Mouse (Mus musculus) liver, embryonic 16.5 days (tissue): Measurements from ENCODE around the gene Ptprh. TPM values are rescaled to one million over a fixed set of nuclear protein-coding genes. Genes with fewer than 3 reads are reported as not detected.

ENCODE experiments used
- ATAC-seq: fragments of 200-750 bp; cut with Nextera tagmentation; 2 replicates; pipeline ENCODE4 v1.8.0; 2017; ENCODE audit warnings: low read depth, mild to moderate bottlenecking, moderate number of reproducible peaks, moderate library complexity
- H3K27ac ChIP-seq: fragments of 300-500 bp; sonication (generic); 2 replicates; pipeline ENCODE4 v1.5.1; 2014; ENCODE audit warnings: mild to moderate bottlenecking, low read length
- H3K27me3 ChIP-seq: fragments of 300-500 bp; sonication (generic); 2 replicates; pipeline ENCODE4 v1.6.1; 2014; ENCODE audit warnings: low read depth, low read length, mixed read lengths; ENCODE audit not compliant: control insufficient read depth, insufficient read depth
- H3K36me3 ChIP-seq: fragments of 300-500 bp; sonication (generic); 2 replicates; pipeline ENCODE4 v1.6.1; 2014; ENCODE audit warnings: mild to moderate bottlenecking; ENCODE audit not compliant: control insufficient read depth, insufficient read depth
- H3K4me1 ChIP-seq: fragments of 300-500 bp; sonication (generic); 2 replicates; pipeline ENCODE4 v1.6.1; 2014; ENCODE audit warnings: low read depth, low read length, mixed read lengths; ENCODE audit not compliant: control insufficient read depth
- H3K4me2 ChIP-seq: fragments of 300-500 bp; sonication (generic); 2 replicates; pipeline ENCODE4 v1.6.1; 2014; ENCODE audit warnings: low read depth, low read length, mixed read lengths
- H3K4me3 ChIP-seq: fragments of 300-500 bp; sonication (generic); 2 replicates; pipeline ENCODE4 v1.5.1; 2014; ENCODE audit warnings: low read depth, mild to moderate bottlenecking, low read length
- H3K9ac ChIP-seq: fragments of 300-500 bp; sonication (generic); 2 replicates; pipeline ENCODE4 v1.6.1; 2014; ENCODE audit warnings: low read depth, low read length
- H3K9me3 ChIP-seq: fragments of 300-500 bp; sonication (generic); replicated peaks from 2 replicates; pipeline ENCODE4 v1.6.1; 2016; ENCODE audit warnings: low read length; ENCODE audit not compliant: control insufficient read depth
- WGBS: fragments of 180-500 bp; shearing (Covaris S2); extraction: QIAGEN DNeasy Blood & Tissue Kit; methylation state at CpG from one replicate; pipeline ENCODE4 v1.1.7; 2014; ENCODE audit not compliant: insufficient replicate concordance; 5-methylcytosine and 5-hydroxymethylcytosine counted together
- polyA plus RNA-seq: library from polyadenylated mRNA; unstranded; fragments of >200 nt; fragmentation: Nextera tagmentation; extraction: Ambion mirVana; gene quantifications from 2 replicates; pipeline ENCODE4 v1.2.1, GENCODE M21; 2015

Ptprh gene
- polyA plus RNA-seq, 1 experiment from 2014 or later, result 0.02 TPM

DNA sequence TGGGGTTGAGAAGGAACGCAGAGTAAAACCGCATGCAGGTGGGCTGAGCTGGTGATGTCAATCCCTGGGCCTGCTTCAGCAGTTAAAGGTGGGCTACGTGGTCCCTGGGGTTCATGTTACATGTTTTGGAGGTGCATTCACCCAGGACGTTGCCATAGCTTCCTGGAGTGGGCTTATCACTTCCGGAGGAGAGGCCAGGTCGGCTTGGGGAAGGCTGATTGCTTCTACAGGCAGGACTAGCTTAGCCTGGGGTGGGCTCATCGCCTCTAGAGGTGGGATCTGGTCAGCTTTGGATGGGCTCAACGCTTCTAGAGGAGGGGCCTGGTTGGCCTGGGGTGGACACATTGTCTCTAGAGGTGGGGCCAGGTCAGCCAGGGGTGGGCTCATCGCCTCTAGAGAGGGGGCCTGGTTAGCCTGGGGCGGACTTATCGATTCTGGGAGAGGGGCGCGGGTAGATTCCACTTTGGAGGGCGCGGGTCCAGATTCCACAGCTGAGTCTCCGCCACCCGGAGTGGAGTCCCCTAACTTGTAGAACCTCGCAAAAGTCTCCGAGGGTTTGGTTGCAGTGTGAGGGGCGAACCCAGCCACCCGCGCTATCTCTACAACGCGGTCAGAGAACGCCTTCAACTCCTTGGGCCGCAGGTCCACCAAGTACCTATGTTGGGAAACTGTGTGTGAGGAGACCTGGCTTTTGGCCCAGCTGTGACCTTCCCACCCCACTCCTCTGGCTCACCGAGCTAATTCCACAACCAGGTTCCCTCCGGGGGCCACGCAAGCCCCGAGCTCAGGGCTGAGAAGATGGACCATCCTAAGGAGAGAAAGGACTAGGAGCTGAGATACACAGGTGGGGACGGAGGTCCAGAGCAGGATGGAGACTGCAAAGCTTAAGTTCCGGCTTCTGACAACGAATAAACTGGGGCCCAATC is 80.4 kb downstream of the Ptprh start:
- Histone ChIP-seq H3K4me1 (no peaks in the 10 kb centered on the region; the same call in none of the 2 replicates), H3K4me3 (no peak overlapping the region), H3K27me3 (peaks cover 10% of the 10 kb centered on the region), H3K36me3 (no peaks in the 10 kb centered on the region), H3K4me2 (no peak overlapping the region), H3K9ac (no peak overlapping the region), H3K27ac (no peak overlapping the region), H3K9me3 (no peaks in the 10 kb centered on the region)
- ATAC-seq, result no peak
- 74% methylated on average over 33 of the region's 33 CpGs for WGBS

DNA sequence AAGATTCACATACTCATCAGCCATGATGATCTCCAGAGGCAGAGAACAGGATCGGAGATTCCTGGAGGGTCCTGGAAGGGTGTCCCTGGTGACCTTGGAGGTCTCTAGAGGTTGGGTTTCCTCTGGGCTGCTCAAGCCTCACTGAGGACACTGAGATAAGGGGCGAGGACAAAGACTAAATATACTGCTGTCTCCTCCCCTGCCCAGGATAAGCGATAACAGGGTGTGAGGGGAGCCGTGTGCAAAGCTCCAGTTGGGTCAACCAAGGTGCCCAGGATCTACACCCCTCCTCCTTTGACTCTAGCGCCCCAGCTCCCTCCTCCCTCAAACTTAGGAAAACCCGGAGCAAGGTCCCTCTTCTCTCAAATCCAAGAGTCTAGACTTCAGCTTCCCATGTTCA is 81.5 kb downstream of the Ptprh start:
- Histone ChIP-seq H3K9me3 (no peaks in the 10 kb centered on the region), H3K9ac (no peak overlapping the region), H3K4me1 (no peaks in the 10 kb centered on the region; the same call in none of the 2 replicates), H3K36me3 (no peaks in the 10 kb centered on the region), H3K27me3 (peaks cover 10% of the 10 kb centered on the region), H3K4me3 (no peak overlapping the region), H3K27ac (no peak overlapping the region), H3K4me2 (no peak overlapping the region)
- 39% methylated on average over 6 of the region's 6 CpGs for WGBS
- no peak for ATAC-seq

DNA sequence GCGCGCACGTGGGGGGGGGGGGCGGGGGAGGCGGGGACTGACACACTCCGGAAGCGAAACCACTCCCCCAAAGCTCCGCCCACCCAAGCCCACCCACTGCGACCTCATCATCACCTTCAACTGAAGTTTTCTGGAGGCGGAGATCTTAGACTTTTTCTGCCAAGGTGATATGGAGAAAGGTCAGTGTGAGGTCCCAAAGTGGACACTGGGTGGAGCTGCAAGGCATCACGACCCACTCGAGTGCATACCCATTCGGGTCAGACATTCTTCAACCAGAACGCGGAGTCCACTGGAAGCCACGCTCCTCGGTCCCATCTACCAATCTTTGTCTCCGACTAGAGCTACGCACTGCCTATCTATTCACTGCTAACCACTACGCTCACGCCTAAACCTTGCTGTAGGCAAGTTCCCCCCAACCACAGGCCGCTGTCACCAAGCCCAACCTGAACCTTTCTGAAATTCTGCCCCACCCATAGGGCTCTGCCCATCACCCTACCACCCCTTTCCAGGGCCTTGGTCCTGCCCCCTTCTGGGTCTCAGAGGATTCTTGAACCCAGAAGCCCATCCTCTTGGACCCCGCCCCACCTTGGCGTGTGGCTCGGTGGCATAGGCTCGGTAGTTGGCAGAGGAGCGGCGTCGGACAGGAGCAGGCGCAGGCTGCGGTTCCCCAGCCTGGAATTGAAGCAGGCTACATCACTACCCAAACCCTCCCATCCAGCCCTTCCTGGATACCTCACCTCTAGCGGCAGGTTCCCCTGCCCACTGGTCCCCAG is 82.4 kb downstream of the Ptprh start:
- H3K4me1 ChIP-seq, result no peaks in the 10 kb centered on the region; the same call in none of the 2 replicates
- H3K36me3 ChIP-seq, result no peaks in the 10 kb centered on the region
- peaks cover 10% of the 10 kb centered on the region for H3K27me3 ChIP-seq
- no peak overlapping the region for H3K4me3 ChIP-seq
- H3K27ac ChIP-seq, result no peak overlapping the region
- no peak for ATAC-seq
- WGBS, result 30% methylated on average over 29 of the region's 32 CpGs
- H3K4me2 ChIP-seq, result peak overlapping the region; percentile 28; the same call in 1 of the 2 replicates
- no peaks in the 10 kb centered on the region for H3K9me3 ChIP-seq
- no peak overlapping the region for H3K9ac ChIP-seq

DNA sequence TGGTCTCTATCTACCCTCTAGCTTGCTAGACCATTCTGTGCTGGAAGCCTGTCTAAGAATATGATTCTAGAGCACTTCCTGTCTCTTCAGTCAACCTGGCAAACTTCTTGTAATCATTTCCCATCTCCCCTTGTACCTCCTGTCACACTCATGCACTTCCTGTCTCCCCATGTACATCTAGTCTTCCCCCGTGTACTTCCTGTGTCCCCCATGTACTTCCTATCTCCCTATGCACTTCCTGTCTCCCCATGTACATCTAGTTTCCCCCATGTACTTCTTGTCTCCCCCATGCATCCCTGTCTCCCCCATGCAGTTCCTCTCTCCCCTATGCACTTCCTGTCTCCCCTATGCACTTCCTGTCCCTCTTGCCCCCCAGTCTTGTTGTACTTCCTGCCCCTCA is 85.4 kb downstream of the Ptprh start:
- H3K9ac ChIP-seq, result no peak overlapping the region
- no peak overlapping the region for H3K4me2 ChIP-seq
- H3K4me3 ChIP-seq, result no peak overlapping the region
- no peaks in the 10 kb centered on the region for H3K36me3 ChIP-seq
- no peak for ATAC-seq
- H3K9me3 ChIP-seq, result no peaks in the 10 kb centered on the region
- 18% methylated on average over 1 of the region's 1 CpGs for WGBS
- H3K4me1 ChIP-seq, result peaks cover under 1% of the 10 kb centered on the region; the same call in 1 of the 2 replicates
- no peak overlapping the region for H3K27ac ChIP-seq
- H3K27me3 ChIP-seq, result peaks cover 10% of the 10 kb centered on the region

DNA sequence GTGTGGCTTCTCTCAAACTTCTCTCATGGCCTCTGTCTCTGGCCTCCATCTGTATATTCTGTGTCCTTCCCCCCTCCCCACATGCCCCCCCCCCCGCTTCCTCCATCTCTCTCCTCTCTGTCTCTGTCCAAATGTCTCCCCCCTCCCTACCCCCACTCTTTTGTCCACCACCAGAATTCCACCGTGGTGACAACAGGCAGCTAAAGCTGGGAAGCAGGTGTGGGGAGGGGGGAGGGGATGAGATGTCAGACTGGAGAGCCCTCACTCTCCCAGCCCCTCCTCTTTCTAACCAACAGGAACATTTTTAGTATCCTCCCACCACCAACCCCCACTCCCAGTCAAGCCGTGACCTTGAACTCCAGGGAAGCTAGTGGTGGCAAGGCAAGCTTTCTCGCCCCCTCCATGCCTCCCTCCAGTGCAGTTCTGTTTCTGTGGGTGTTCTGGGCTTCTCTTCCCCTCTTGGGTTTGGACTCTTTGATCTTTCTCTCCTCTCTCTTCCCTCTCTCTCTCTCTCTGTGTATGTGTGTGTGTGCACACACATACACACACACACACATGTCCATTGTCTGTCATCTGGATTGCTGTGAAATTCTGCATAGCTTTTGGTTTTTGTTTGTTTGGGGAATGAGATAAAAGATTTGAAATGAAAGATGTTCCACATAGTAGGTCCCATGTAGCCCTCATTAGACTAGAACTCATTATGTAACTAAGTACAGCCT is 87.3 kb downstream of the Ptprh start, which contains the start of gene Tnnt1:
Gene Tnnt1 (minus strand): TSS at position 51 of the 719 bp plus-strand sequence.
- peaks cover 10% of the 10 kb centered on the region for H3K27me3 ChIP-seq
- no peaks in the 10 kb centered on the region for H3K9me3 ChIP-seq
- no peak within 1 kb of the TSS for H3K4me3 ChIP-seq
- no peak within 1 kb of the TSS for H3K27ac ChIP-seq
- H3K9ac ChIP-seq, result no peak within 1 kb of the TSS
- WGBS, result 18% methylated on average over 4 of the region's 4 CpGs
- no peak for ATAC-seq
- H3K36me3 ChIP-seq, result no peaks in the 10 kb centered on the region
- H3K4me1 ChIP-seq, result peaks cover 2% of the 10 kb centered on the region; the same call in 1 of the 2 replicates
- no peak within 1 kb of the TSS for H3K4me2 ChIP-seq

DNA sequence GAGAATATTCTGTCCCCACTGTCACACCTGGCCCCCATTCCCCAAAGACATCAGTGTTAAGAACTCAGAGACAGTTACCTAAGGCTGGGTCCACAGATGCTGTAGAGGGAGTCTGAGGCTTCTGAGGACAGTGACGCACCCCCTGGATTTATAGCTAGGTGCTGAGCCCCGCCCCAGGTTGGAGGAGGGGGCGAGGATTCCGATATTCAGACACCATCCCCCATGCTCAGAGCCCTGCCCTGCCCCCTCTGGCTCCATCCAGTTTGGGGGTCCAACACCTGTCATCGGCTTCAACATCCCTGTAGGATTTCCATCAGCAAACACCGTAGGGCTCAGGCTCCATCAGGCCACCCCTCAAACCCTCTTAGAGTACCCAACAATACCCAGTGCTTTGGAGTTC is 88.0 kb downstream of the Ptprh start:
- H3K27ac ChIP-seq, result no peak overlapping the region
- H3K4me2 ChIP-seq, result no peak overlapping the region
- no peak overlapping the region for H3K4me3 ChIP-seq
- WGBS, result 55% methylated on average over 6 of the region's 6 CpGs
- ATAC-seq, result no peak
- H3K4me1 ChIP-seq, result peaks cover 2% of the 10 kb centered on the region; the same call in 1 of the 2 replicates
- no peaks in the 10 kb centered on the region for H3K36me3 ChIP-seq
- H3K9ac ChIP-seq, result no peak overlapping the region
- no peaks in the 10 kb centered on the region for H3K9me3 ChIP-seq
- peaks cover 4% of the 10 kb centered on the region for H3K27me3 ChIP-seq

DNA sequence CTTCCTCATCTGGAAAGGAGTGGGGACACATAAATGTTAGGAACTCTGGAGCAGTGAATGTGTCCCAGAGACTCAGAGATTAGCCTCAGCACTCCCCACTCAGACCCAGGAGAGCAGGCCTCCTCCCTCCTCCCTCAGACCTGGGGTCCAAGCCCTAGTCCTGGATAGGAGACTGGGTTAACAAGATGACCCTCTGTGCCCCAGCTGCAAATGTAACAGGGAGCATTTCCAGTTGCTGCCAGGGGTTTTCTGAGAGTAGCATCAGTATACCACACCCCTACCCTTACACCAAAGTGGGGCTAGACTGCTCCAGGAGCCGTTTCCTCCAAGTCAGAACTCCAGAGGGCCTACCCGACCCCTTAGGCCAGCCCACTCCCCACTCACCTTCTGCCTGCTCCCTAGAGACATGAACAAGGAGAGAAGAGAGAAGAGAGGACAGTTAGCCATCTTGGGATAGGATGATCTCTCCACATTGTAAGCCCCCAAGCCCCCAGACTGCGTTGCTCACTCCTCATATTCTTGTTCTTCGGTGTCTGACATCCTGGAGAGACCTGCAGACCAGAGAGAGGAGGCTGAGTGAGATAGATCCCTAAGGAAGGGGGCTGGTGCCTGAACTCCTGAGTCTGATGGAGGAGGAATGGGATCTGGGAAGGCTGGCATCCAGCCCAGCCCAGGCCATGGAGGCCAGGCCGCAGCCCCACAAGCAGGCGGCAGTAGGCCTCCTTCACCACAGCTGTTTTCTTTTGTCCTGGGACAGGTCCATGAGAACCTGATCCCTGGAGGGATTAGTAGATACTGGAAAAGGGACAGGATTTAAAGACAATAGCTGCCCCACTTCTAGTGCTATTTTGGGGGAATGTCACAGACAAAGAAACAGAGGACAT is 89.8 kb downstream of the Ptprh start:
- H3K9me3 ChIP-seq, result no peaks in the 10 kb centered on the region
- H3K4me1 ChIP-seq, result peaks cover 9% of the 10 kb centered on the region; the same call in 1 of the 2 replicates
- WGBS, result 68% methylated on average over 6 of the region's 6 CpGs
- H3K4me3 ChIP-seq, result no peak overlapping the region
- ATAC-seq, result no peak
- no peak overlapping the region for H3K4me2 ChIP-seq
- H3K27ac ChIP-seq, result no peak overlapping the region
- H3K9ac ChIP-seq, result no peak overlapping the region
- H3K27me3 ChIP-seq, result no peaks in the 10 kb centered on the region
- H3K36me3 ChIP-seq, result no peaks in the 10 kb centered on the region

DNA sequence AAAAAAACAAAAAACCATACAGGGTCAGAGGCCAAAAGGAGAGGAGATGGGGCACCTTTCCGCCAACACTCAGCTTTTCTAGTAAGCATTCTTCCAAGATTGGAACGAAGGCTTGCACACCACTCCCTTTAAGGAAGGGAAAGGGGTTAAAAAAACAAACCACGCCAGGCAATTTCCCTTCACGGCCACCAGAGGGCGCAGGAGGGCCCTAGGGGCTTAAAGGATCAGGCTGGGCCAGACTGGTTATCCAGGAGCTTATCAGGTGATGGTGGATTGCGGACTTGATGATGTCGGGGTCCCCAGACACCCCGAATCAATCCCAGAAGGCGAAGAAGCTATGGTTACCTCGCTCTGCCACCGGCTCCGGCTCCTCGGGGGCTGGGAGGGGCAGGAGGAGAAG is 90.6 kb downstream of the Ptprh start:
- WGBS, result 19% methylated on average over 13 of the region's 13 CpGs
- Histone ChIP-seq H3K9me3 (no peaks in the 10 kb centered on the region), H3K27me3 (no peaks in the 10 kb centered on the region), H3K4me2 (no peak overlapping the region), H3K4me1 (peaks cover 9% of the 10 kb centered on the region; the same call in 1 of the 2 replicates), H3K9ac (no peak overlapping the region), H3K36me3 (no peaks in the 10 kb centered on the region), H3K27ac (no peak overlapping the region), H3K4me3 (no peak overlapping the region)
- no peak; the same call in 1 of the 2 replicates for ATAC-seq
